Mouse (Mus musculus) cerebellum, adult 2 months (tissue): ENCODE measurements around the gene Nts.

Experiments
- CTCF ChIP-seq: fragments of 200-500 bp; IDR thresholded peaks from 2 replicates; pipeline ENCODE4 v1.5.1; 2011; ENCODE audit warnings: low read depth, mild to moderate bottlenecking, control low read depth, low read length, moderate library complexity, borderline replicate concordance; ENCODE audit not compliant: insufficient read depth
- POLR2A ChIP-seq: fragments of 200-500 bp; IDR thresholded peaks from 2 replicates; pipeline ENCODE4 v1.6.1; 2011; ENCODE audit warnings: low read length, control low read depth, borderline replicate concordance; ENCODE audit not compliant: insufficient read depth

GRCm38 (mm10) chr10:102527901-102528300, 37.6 kb upstream of the Nts start:
- TF ChIP-seq CTCF (no peak), POLR2A (no peak)
